Mouse (Mus musculus) intestine, embryonic 16.5 days (tissue): Measurements from ENCODE around the gene Stk33. TPM values are rescaled to one million over a fixed set of nuclear protein-coding genes. Genes with fewer than 3 reads are reported as not detected.

Source experiments
- ATAC-seq: fragments of 200-750 bp; cut with Nextera tagmentation; 2 replicates; pipeline ENCODE4 v1.8.0; 2017; ENCODE audit warnings: moderate TSS enrichment, moderate library complexity
- H3K27ac ChIP-seq: fragments of 300-500 bp; sonication (generic); 2 replicates; pipeline ENCODE4 v1.5.1; 2014; ENCODE audit warnings: mild to moderate bottlenecking, low read length
- H3K27me3 ChIP-seq: fragments of 300-500 bp; sonication (generic); replicated peaks from 2 replicates; pipeline ENCODE4 v1.6.1; 2014; ENCODE audit warnings: low read length, control low read depth, mixed read lengths; ENCODE audit not compliant: control insufficient read depth, insufficient read depth
- H3K36me3 ChIP-seq: fragments of 300-500 bp; sonication (generic); 2 replicates; pipeline ENCODE4 v1.6.1; 2014; ENCODE audit warnings: low read length, control low read depth; ENCODE audit not compliant: control insufficient read depth, insufficient read depth
- H3K4me1 ChIP-seq: fragments of 300-500 bp; sonication (generic); 2 replicates; pipeline ENCODE4 v1.6.1; 2014; ENCODE audit warnings: low read length, control low read depth, mixed read lengths; ENCODE audit not compliant: control insufficient read depth, insufficient read depth
- H3K4me2 ChIP-seq: fragments of 300-500 bp; sonication (generic); 2 replicates; pipeline ENCODE4 v1.6.1; 2014; ENCODE audit warnings: low read depth, low read length, control low read depth
- H3K4me3 ChIP-seq: fragments of 300-500 bp; sonication (generic); 2 replicates; pipeline ENCODE4 v1.5.1; 2014; ENCODE audit warnings: mild to moderate bottlenecking, low read length
- H3K9ac ChIP-seq: fragments of 300-500 bp; sonication (generic); 2 replicates; pipeline ENCODE4 v1.6.1; 2014; ENCODE audit warnings: low read depth, low read length
- H3K9me3 ChIP-seq: fragments of 300-500 bp; sonication (generic); 2 replicates; pipeline ENCODE4 v1.6.1; 2016; ENCODE audit warnings: low read length, control low read depth; ENCODE audit not compliant: control insufficient read depth
- WGBS: fragments of 180-500 bp; shearing (Covaris S2); extraction: QIAGEN DNeasy Blood & Tissue Kit; methylation state at CpG from one replicate; pipeline ENCODE4 v1.1.7; 2014; 5-methylcytosine and 5-hydroxymethylcytosine counted together
- polyA plus RNA-seq: library from polyadenylated mRNA; unstranded; fragments of >200 nt; fragmentation: Nextera tagmentation; extraction: Ambion mirVana; gene quantifications from 2 replicates; pipeline ENCODE4 v1.2.1, GENCODE M21; 2015

The Stk33 gene
- polyA plus RNA-seq, 1 experiment from 2014 or later = 0.51 TPM

GRCm38 (mm10) chr7:109455748-109456147, 16.9 kb upstream of the Stk33 start:
- H3K27ac ChIP-seq = no peak overlapping the region
- no peak for ATAC-seq
- no peaks in the 10 kb centered on the region for H3K36me3 ChIP-seq
- H3K4me3 ChIP-seq = no peak overlapping the region
- no peak overlapping the region for H3K9ac ChIP-seq
- no peaks in the 10 kb centered on the region for H3K27me3 ChIP-seq
- H3K4me1 ChIP-seq = no peaks in the 10 kb centered on the region
- 72% methylated on average over 2 of the region's 2 CpGs for WGBS
- H3K9me3 ChIP-seq = no peaks in the 10 kb centered on the region
- no peak overlapping the region for H3K4me2 ChIP-seq

- no peak overlapping the region for H3K4me3 ChIP-seq
- H3K36me3 ChIP-seq = no peaks in the 10 kb centered on the region
- H3K4me1 ChIP-seq = no peaks in the 10 kb centered on the region
- H3K9ac ChIP-seq = no peak overlapping the region
- H3K27ac ChIP-seq = no peak overlapping the region
- no peak for ATAC-seq
- no peaks in the 10 kb centered on the region for H3K27me3 ChIP-seq
- H3K9me3 ChIP-seq = no peaks in the 10 kb centered on the region
- WGBS = 84% methylated on average over 9 of the region's 9 CpGs
- H3K4me2 ChIP-seq = no peak overlapping the region
These were observed 16.0 kb upstream of the Stk33 start for GRCm38 (mm10) chr7:109454856-109455255.

- no peaks in the 10 kb centered on the region for H3K4me1 ChIP-seq
- no peaks in the 10 kb centered on the region for H3K9me3 ChIP-seq
- 71% methylated on average over 2 of the region's 2 CpGs for WGBS
- no peak for ATAC-seq
- no peak overlapping the region for H3K9ac ChIP-seq
- H3K4me2 ChIP-seq = no peak overlapping the region
- H3K27me3 ChIP-seq = no peaks in the 10 kb centered on the region
- no peaks in the 10 kb centered on the region for H3K36me3 ChIP-seq
- H3K4me3 ChIP-seq = no peak overlapping the region
- H3K27ac ChIP-seq = no peak overlapping the region
These were observed 9.2 kb upstream of the Stk33 start for GRCm38 (mm10) chr7:109448060-109448459.

GRCm38 (mm10) chr7:109445012-109445411, 6.1 kb upstream of the Stk33 start:
- 9% methylated on average over 6 of the region's 6 CpGs for WGBS
- Histone ChIP-seq H3K4me2 (no peak overlapping the region), H3K4me1 (no peaks in the 10 kb centered on the region), H3K4me3 (no peak overlapping the region), H3K9me3 (no peaks in the 10 kb centered on the region), H3K27me3 (0 out of 2 replicates have a peak, but pooled peaks cover 1% of the 10 kb centered on the region), H3K27ac (no peak overlapping the region), H3K9ac (no peak overlapping the region), H3K36me3 (no peaks in the 10 kb centered on the region)
- peak; percentile 42; the same call in 1 of the 2 replicates for ATAC-seq

GRCm38 (mm10) chr7:109442739-109443138, 3.9 kb upstream of the Stk33 start:
- H3K4me1 ChIP-seq = peaks cover 11% of the 10 kb centered on the region
- no peak overlapping the region for H3K27ac ChIP-seq
- H3K4me3 ChIP-seq = no peak overlapping the region
- ATAC-seq = no peak
- no peak overlapping the region for H3K4me2 ChIP-seq
- 56% methylated on average over 5 of the region's 5 CpGs for WGBS
- H3K9me3 ChIP-seq = no peaks in the 10 kb centered on the region
- no peaks in the 10 kb centered on the region for H3K36me3 ChIP-seq
- H3K27me3 ChIP-seq = peaks cover 19% of the 10 kb centered on the region; the same call in 1 of the 2 replicates
- H3K9ac ChIP-seq = no peak overlapping the region

- ATAC-seq = no peak
These were observed 1.9 kb upstream of the Stk33 start for GRCm38 (mm10) chr7:109440697-109441269.

GRCm38 (mm10) chr7:109424422-109425159, 14.3 kb downstream of the Stk33 start:
- 55% methylated on average over 3 of the region's 3 CpGs for WGBS
- Histone ChIP-seq H3K27me3 (no peaks in the 10 kb centered on the region; the same call in 1 of the 2 replicates), H3K27ac (no peak overlapping the region), H3K4me1 (no peaks in the 10 kb centered on the region), H3K9me3 (no peaks in the 10 kb centered on the region), H3K4me2 (no peak overlapping the region), H3K4me3 (no peak overlapping the region), H3K36me3 (no peaks in the 10 kb centered on the region), H3K9ac (no peak overlapping the region)
- ATAC-seq = no peak

More at GRCm38 (mm10) chr7:109440697-109441269, 1.9 kb upstream of the Stk33 start:
- WGBS = 83% methylated on average over 9 of the region's 9 CpGs
- Histone ChIP-seq H3K36me3 (no peaks in the 10 kb centered on the region), H3K4me3 (no peak overlapping the region), H3K27ac (no peak overlapping the region), H3K4me1 (peaks cover 11% of the 10 kb centered on the region), H3K4me2 (no peak overlapping the region), H3K27me3 (peaks cover 20% of the 10 kb centered on the region; the same call in 1 of the 2 replicates), H3K9me3 (no peaks in the 10 kb centered on the region), H3K9ac (no peak overlapping the region)

- ATAC-seq = no peak
- Histone ChIP-seq H3K4me3 (no peak overlapping the region), H3K27me3 (no peaks in the 10 kb centered on the region; the same call in 1 of the 2 replicates), H3K27ac (no peak overlapping the region), H3K9me3 (no peaks in the 10 kb centered on the region), H3K36me3 (no peaks in the 10 kb centered on the region), H3K4me2 (no peak overlapping the region), H3K4me1 (no peaks in the 10 kb centered on the region), H3K9ac (no peak overlapping the region)
- 76% methylated on average over 8 of the region's 8 CpGs for WGBS
These were observed 16.1 kb downstream of the Stk33 start for GRCm38 (mm10) chr7:109422803-109423202.

- Histone ChIP-seq H3K4me1 (no peaks in the 10 kb centered on the region), H3K27me3 (no peaks in the 10 kb centered on the region), H3K36me3 (no peaks in the 10 kb centered on the region), H3K4me3 (no peak overlapping the region), H3K27ac (no peak overlapping the region), H3K9ac (no peak overlapping the region), H3K9me3 (no peaks in the 10 kb centered on the region), H3K4me2 (no peak overlapping the region)
- ATAC-seq = no peak
- WGBS = 61% methylated on average over 7 of the region's 7 CpGs
These were observed 33.4 kb downstream of the Stk33 start for GRCm38 (mm10) chr7:109405491-109405890.
